Mouse (Mus musculus) gastrocnemius, postnatal 36 days (tissue): ENCODE measurements around the gene Mtfr2. TPM values are rescaled to one million over a fixed set of nuclear protein-coding genes. Genes with fewer than 3 reads are reported as not detected.

Experiments used
- DNase-seq, 2 experiments: peaks; one replicate each; pipeline ENCODE4 v3.0.0; 2022
- intact Hi-C: fragments of 180-260 bp; cut with DNase I; formaldehyde crosslinking; loops from one replicate; pipeline ENCODE4 v1.15.1; 2025
- total RNA-seq, 2 experiments: library from RNA; stranded (reverse); gene quantifications; 2 replicates each; pipeline ENCODE4 v1.2.3; 2021

Gene Mtfr2
- total RNA-seq, 2 experiments from 2014 or later, result 0.23 to 0.27 TPM

DNA sequence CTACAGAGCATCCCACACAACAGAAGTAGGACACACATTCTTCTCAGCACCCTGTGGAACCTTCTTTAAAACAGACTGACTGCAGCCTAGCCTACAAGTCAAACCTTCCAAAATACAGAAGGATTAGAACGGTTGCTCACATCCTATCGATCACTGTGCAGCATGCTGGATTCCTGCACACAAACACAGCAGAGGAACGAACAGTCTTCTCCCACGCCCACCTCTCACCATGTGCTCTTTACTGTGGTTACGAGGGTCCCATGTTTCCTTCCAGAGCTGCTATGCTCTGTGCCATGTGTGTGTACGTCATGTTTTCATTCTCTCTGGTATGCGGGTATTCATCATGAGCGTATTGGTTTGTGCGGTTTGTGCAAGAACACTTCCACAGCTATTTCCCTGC, 30.1 kb downstream of the Mtfr2 start:
- intact Hi-C loops, result no loop called here
- DNase-seq, result no peak

DNA sequence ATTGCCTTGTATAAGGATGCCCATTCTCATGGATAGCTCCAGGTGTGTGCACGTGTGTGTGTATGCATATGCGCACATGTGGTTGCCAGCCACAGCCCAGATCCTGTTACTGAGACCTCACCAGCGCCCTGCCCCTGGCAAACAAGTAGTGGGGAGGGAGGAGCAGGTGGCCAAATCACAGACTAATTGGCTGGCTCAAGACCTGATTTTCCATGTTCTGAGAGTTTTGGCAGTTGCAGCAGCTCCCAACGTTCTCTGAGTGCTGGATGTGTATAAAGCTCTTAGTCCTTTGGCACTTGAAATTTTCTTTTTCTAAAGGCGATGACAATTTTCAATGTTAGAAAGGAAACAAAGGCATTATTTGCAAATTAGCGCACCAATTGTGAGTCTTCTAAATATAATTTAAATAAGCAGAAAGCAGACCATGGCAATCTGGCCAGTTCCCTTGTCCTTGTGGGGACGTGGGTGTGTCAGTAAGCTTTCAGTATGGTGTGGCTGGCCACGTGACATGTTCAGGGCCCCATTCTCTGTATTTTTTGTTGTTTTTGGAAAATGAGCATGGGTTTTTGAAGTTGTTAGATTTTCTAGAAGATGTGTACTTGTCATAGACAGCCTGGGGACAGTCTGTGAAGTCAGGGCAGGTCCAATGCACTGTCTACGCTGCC, 31.6 kb downstream of the Mtfr2 start:
- intact Hi-C loops, result no loop called here
- peak; percentile 24 to 28 for DNase-seq

DNA sequence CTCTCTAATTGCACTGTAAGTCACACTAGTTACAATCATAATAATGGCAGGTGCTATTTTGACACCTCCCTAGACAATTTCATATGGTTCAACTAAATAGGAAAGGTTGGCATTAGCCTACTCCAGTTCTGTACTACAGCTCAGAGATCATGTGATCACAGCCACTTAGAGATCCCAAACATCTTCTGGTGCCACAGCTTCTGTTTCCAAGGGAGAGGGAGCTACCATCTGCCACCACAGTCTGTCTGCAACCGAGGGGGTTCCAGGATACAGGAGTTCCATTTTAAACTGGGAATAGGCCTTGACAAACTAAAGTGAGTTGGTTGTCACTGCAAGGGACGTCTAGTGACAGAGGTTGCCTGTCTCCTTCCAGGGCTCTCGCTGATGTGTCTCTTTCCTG, 33.2 kb downstream of the Mtfr2 start:
- intact Hi-C loops, result no loop called here
- no peak for DNase-seq

DNA sequence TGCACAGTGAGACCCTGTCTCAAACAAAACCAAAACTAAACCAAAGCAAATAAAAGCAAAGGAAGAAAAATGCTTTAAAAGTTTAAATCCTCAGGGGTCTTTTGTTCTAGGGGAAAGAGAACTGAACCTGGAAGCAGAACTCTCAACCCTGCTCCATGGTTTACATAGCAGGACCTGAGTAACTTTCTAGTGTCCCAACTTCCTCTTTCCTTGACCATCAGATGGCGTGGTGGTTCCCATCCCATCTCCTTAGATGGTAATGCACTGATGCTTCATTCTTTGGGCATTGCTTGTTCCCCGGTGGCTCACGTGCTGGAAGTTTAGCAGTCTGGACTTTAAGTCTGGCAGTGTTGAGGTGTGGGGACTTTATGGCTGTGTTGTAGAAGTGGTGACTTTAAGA, 33.8 kb downstream of the Mtfr2 start:
- DNase-seq, result no peak
- intact Hi-C loops, result no loop called here

GRCm38 (mm10) chr10:20382807-20383419, 35.3 kb downstream of the Mtfr2 start:
- intact Hi-C loops, result no loop called here
- DNase-seq, result no peak

GRCm38 (mm10) chr10:20390568-20390967, 43.0 kb downstream of the Mtfr2 start:
- intact Hi-C loops, result no loop called here
- DNase-seq, result no peak

GRCm38 (mm10) chr10:20394815-20395214, 47.2 kb downstream of the Mtfr2 start:
- DNase-seq, result no peak
- intact Hi-C loops, result no loop called here

GRCm38 (mm10) chr10:20395778-20396177, 48.2 kb downstream of the Mtfr2 start:
- intact Hi-C loops, result no loop called here

GRCm38 (mm10) chr10:20398224-20398623, 50.7 kb downstream of the Mtfr2 start:
- no peak for DNase-seq
- intact Hi-C loops, result no loop called here

More at GRCm38 (mm10) chr10:20395778-20396177, 48.2 kb downstream of the Mtfr2 start:
- DNase-seq, result no peak

- intact Hi-C loops, result no loop called here
- DNase-seq, result no peak
These were observed 51.2 kb downstream of the Mtfr2 start for GRCm38 (mm10) chr10:20398641-20399390.

DNA sequence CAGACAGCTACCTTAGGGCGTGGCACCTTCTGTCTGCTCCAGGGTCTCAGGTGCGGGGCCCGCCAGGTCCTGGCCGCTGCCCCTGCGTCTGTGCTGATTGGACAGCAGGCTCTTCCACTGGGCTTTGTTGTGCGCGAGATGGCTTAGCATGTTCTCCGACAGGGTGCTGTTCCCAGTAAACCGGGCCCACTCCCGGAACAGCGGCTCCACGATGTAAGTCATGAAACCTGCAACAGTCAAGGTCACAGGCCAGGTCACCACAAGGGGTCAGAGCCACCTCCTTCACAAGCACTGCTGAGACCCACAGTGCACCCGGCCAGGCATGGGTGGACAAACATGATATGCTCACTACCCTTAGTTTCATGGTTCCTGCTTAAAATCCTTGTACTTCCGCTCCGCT, 52.8 kb downstream of the Mtfr2 start:
- intact Hi-C loops, result loop anchor here (10.0 kb wide), 1 partner anchor 524 kb away; no protein-coding TSS in a partner anchor
- no peak for DNase-seq

GRCm38 (mm10) chr10:20402941-20403340, 55.4 kb downstream of the Mtfr2 start:
- intact Hi-C loops, result loop anchor here (10.0 kb wide), 1 partner anchor 522 kb away; no protein-coding TSS in a partner anchor
- no peak for DNase-seq

DNA sequence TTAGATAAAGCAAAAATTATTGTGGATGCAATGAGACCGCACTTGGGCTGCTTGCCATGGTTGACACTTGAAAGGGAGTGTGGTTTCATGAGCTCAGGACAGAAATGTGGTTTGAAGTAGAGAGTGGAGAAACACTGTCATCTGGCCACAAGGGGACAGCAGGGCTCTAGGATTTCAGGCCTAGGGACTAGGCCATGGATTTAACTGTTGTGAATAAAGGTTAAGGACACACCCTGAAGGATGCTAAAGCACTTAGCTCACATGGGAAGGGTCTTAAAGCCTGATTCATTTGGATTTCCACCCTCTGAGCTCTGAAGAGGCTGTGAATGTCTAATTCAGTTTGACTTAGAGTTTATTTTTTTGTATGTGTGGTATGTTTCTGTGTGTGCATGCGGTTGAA, 57.9 kb downstream of the Mtfr2 start:
- intact Hi-C loops, result loop anchor here (10.0 kb wide), 1 partner anchor 519 kb away; no protein-coding TSS in a partner anchor
- DNase-seq, result peak in 1 of 2 experiments; percentile 17

GRCm38 (mm10) chr10:20408336-20408735, 60.8 kb downstream of the Mtfr2 start:
- intact Hi-C loops, result loop anchor here (10.0 kb wide), 1 partner anchor 516 kb away; no protein-coding TSS in a partner anchor
- no peak for DNase-seq

GRCm38 (mm10) chr10:20409181-20409580, 61.6 kb downstream of the Mtfr2 start:
- DNase-seq, result no peak
- intact Hi-C loops, result loop anchor here (10.0 kb wide), 1 partner anchor 516 kb away; no protein-coding TSS in a partner anchor

Other genes starting within 250 kb of the Mtfr2 start
- gene Map7, start 199.3 kb upstream of the Mtfr2 start, total RNA-seq, result 1 to 10 TPM; 2.4 to 4.2 TPM
- 10 to 100 TPM; 39.4 to 50.0 TPM for gene Bclaf1, start 35.3 kb upstream of the Mtfr2 start, total RNA-seq